Mouse (Mus musculus) stomach, postnatal 0 days (tissue): ENCODE results near the gene Mcemp1.

Experiments
- CTCF ChIP-seq: IDR thresholded peaks from 2 replicates; pipeline ENCODE4 v1.5.1; 2016; ENCODE audit warnings: antibody characterized with exemption, low read depth, mild to moderate bottlenecking, moderate library complexity
- EP300 ChIP-seq: optimal IDR thresholded peaks from 2 replicates; pipeline ENCODE3; 2016; ENCODE audit warnings: antibody characterized with exemption

- TF ChIP-seq CTCF (no peak), EP300 (no peak)
Observed at GRCm38 (mm10) chr8:3679236-3679635, 13.7 kb downstream of the Mcemp1 start.
